Mouse (Mus musculus): ENCODE data around the gene Fam3c. TPM values are rescaled to one million over a fixed set of nuclear protein-coding genes. Genes with fewer than 3 reads are reported as not detected.

The Fam3c gene
- polyA plus RNA-seq (2012), result 7.8 and 9.2 TPM in 2 replicates

DNA sequence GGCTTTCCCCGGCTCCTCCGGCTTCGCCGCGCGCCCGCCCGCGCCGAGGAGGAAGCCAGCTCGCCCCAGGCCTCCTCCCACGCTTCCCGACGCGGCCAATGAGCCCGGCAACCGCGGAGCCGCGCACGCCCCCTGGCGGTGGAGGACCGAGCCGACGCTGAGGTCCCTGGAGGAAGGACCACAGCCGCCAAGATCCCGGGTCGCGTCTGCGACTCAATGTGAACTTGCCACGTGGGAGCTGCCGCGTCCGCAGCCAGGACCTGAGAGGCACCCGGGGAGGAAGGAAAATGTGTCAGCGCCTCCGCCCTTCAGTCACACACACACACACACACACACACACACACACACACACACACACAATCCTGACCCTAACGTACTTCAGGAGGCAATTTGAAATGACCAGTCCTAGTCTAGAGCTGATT lies at the start of gene Fam3c:
Gene Fam3c (minus strand): TSS at position 158 of the 422 bp plus-strand sequence.

DNA sequence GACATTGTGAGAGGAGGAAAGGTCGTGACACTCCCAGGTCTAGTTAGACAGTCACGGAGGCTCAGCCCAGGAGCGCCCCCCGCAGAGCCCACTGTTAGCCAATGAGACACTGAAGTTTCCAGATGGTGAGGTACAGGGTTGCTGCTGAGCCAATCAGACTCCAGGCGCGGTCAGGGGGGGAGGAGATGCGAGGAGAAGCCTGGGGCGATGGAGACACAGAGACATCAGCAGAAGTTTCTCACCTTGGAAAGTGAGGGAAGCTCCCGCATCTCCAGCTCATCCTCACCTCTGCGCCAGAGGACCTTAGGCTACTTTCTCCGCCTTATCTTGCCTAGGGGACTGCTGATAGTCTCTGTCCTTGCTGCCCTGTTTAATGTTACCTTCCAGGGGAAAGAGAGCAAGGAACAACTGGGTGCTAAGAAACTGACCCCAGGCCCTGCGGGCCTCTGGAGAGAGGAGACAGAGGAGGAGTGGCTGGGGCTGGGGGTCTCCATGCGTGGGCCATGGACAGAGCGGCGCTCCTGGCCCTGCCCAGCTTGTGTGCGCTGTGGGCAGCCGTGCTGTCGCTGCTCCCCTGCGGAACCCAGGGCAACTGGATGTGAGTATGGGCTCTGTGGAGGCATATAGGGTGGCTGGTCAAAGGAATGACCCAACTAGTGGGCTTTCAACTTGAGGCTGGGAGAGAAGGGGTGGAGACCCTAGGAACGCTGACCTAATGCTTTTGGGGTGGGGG lies 67.9 kb downstream of the Fam3c start, which contains the start of gene Wnt16:
Gene Wnt16 (plus strand): TSS at position 224 of the 733 bp plus-strand sequence.

Other genes with a start within 250 kb of the Fam3c start
- gene Wnt16, start 68.0 kb downstream of the Fam3c start, polyA plus RNA-seq (2012), result not detected in 2 replicates